Mouse (Mus musculus): ENCODE data around the gene Fam198b.

- TF ChIP-seq CTCF (IDR thresholded peaks at IDR 0.05; ENCODE audit: low read depth, low read length) (no peak), POLR2A (IDR thresholded peaks at IDR 0.05; ENCODE audit: extremely low read depth, insufficient read depth, low read length) (no peak)
Measured at GRCm38 (mm10) chr3:79957752-79958151, 73.4 kb downstream of the Fam198b start.
